Mouse (Mus musculus): ENCODE measurements around the gene Sv2c. TPM values are rescaled to one million over a fixed set of nuclear protein-coding genes. Genes with fewer than 3 reads are reported as not detected.
A peak's percentile ranks its signal among the peaks of the same experiment; 100 is the strongest.
"Not testable (repeated sequence)": the region's sequence is repeated elsewhere in the genome, so short reads cannot be mapped to it uniquely, and the experiment has no call there.

Gene Sv2c
- total RNA-seq, 2 experiments from 2014 or later: 21.3 to 34.5 TPM

DNA sequence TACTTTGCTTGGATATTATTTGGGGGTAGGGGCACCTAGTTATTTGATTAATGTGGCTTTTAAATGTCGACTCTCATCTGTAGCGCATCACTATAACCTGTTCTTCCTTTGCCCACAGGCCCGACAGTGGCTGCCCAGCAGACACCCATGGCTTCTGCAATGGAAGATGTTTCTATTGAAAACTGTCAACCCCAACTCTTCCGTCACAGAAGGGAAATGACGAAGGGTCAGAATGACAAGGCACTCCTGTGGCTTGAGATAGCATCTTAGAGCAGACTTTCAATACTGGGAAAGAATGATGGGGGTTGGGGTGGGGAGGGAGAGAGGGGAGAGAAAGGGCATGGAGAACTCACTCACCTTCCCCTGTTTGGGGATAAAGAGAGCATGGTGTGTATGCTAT lies 145.2 kb downstream of the Sv2c start:
- DNase-seq (ENCODE audit: low spot score in 2 of 2): no peak
- intact Hi-C loops (cut with DNase I): no loop called here

DNA sequence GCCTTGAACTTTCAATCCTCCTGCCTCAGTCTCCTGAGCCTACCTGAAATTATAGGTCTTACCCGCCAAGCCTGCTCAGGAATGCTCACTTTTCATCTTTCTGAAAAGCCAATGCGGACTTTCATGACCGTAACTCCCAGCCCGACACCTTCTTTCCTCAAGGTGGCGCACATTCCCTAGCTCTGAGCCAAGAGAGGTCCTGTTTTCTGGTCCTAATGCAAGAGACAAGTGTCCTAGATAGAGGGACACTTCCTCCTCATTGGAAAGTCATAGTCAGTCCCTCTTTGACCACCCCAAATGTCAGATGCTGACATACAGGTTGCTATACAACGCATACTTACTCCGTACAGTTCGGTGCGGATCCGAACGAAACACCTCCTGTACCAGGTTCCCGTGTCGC lies 146.0 kb downstream of the Sv2c start:
- intact Hi-C loops (cut with DNase I): no loop called here
- no peak for DNase-seq (ENCODE audit: low spot score in 2 of 2)

GRCm38 (mm10) chr13:95975225-95975624 lies 157.2 kb downstream of the Sv2c start:
- no peak for DNase-seq (ENCODE audit: low spot score in 2 of 2)
- intact Hi-C loops (cut with DNase I): no loop called here

DNA sequence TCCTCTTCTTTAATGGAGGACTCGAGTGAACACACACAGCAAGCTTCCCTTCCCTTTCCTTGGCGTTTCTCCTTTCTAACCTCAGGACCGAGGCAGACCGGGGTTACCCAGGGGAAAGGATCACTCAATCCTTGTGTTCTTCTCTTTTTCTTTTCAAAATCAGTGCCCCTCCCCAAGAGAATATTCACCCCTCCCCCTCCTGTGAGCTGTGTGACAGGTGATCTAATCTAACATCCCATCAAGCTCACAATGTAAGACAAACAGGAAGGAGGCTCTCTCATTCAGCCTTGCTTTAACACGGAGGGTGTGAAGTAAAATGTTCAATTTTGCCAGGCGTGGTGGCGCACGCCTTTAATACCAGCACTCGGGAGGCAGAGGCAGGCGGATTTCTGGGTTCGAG lies 158.3 kb downstream of the Sv2c start:
- DNase-seq (ENCODE audit: low spot score in 2 of 2): no peak
- intact Hi-C loops (cut with DNase I): no loop called here

GRCm38 (mm10) chr13:95973368-95973958 lies 158.9 kb downstream of the Sv2c start:
- intact Hi-C loops (cut with DNase I): no loop called here
- peak; percentile 47 to 49 for DNase-seq (ENCODE audit: low spot score in 2 of 2)

- DNase-seq (ENCODE audit: low spot score in 2 of 2); intact Hi-C loops (cut with DNase I): not testable (repeated sequence)
These were observed 164.3 kb downstream of the Sv2c start for GRCm38 (mm10) chr13:95968031-95968430.

DNA sequence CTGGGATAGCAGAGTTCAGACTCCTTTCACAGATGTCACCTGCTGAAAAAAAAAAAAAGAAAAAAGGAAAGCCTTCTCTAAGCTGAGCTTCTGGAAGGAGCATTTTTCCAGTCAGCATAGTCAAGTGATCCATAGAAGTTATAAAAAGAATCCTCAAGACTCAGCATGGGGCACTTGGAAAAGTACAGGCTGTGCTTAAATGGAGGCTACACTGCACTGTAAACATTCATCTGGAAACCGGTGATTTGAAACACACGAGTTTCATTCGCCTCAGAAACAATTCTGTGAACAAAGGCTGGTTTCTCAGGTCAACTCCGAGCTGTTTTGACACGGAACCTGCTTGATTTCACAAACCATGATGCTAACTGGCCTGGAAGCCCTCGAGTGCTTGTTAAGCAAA lies 165.6 kb downstream of the Sv2c start:
- intact Hi-C loops (cut with DNase I): no loop called here
- no peak for DNase-seq (ENCODE audit: low spot score in 2 of 2)

DNA sequence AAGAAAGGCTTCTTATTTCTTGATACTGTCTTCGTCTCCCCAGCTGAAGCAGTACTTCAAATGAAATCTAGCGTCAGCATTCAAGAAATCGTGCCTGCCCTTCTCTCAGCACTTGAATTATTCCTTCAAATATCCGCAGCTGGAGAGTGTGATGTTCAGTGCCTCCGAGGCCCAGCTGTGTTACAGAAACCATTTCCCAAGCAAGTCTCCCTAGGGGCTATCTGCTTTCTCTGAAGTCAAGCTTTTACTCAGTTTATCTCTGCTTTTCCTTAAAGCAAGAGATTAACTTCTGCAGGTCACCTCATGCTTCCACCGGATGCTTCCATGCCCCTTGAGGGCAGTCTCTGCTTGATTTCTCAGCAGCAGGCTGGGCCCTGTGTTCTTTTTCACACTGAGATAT lies 166.8 kb downstream of the Sv2c start:
- intact Hi-C loops (cut with DNase I): no loop called here
- DNase-seq (ENCODE audit: low spot score in 2 of 2): no peak

GRCm38 (mm10) chr13:95965162-95965561 lies 167.2 kb downstream of the Sv2c start:
- no peak for DNase-seq (ENCODE audit: low spot score in 2 of 2)
- intact Hi-C loops (cut with DNase I): no loop called here

- DNase-seq (ENCODE audit: low spot score in 2 of 2): no peak
- intact Hi-C loops (cut with DNase I): no loop called here
These were observed 168.2 kb downstream of the Sv2c start for GRCm38 (mm10) chr13:95964226-95964625.

GRCm38 (mm10) chr13:95963671-95964070 lies 168.7 kb downstream of the Sv2c start:
- DNase-seq (ENCODE audit: low spot score in 2 of 2): no peak
- intact Hi-C loops (cut with DNase I): no loop called here

DNA sequence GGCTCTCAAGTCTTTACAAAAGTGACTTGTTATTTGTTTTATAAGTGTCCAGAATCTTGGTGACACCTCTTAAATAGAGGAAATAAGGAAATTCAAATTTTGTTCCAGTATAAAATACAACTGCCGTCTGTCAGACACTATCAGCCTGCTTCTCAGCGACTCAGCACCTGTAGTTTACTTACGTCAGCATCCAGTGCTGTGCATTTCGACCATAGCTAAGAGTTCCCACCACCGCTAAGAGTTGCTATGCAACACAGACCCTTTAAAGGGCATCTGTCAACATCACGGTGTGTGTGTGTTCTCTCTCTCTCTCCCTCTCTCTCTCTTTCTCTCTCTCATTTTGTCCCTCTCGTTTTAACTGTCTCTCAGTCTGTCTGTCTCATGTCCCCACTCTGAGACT lies 170.5 kb downstream of the Sv2c start:
- intact Hi-C loops (cut with DNase I): no loop called here
- no peak for DNase-seq (ENCODE audit: low spot score in 2 of 2)

GRCm38 (mm10) chr13:95961191-95961791 lies 171.1 kb downstream of the Sv2c start:
- intact Hi-C loops (cut with DNase I): no loop called here
- DNase-seq (ENCODE audit: low spot score in 2 of 2): peak; percentile 62 to 71

GRCm38 (mm10) chr13:95960477-95961185 lies 171.7 kb downstream of the Sv2c start:
- intact Hi-C loops (cut with DNase I): no loop called here
- no peak for DNase-seq (ENCODE audit: low spot score in 2 of 2)

DNA sequence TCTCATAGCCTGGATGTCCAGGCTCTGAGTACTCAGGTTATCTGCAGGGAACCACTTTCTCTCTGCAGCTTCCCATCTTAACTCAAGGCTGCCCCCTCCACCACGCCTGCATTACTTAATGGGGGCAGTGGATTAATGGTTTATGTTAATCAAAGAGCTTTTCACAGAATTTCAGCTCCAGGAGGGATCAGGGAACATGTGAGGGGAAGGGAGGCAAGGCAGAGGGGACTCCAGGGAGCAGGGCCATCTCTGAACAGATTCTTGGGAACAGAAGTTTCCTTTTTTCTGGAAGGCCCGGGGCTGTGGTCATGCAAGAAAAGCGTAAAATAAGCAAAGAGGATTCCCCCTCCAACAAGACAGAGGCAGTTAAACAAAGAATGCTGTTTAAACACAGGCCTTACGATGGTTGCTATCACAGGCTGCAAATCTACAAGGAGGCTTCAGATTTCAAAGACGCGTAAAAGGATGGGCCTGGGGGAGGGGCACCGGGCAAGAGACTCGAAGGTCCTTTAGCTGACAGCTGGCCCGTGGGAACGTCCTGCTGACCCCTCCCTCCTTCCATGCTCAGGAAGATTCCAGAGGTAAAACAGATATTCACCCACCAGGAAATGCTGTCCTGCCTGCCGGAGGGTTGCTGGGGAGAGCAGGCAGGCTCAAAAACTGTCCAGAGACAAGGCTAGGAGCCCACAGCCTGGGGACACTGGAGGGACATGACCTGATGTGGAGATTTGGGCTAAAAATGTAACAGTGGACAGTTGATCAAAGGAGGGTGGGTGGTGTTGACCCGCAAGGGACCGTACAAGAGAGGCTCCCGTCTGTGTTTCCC lies 172.5 kb downstream of the Sv2c start:
- DNase-seq (ENCODE audit: low spot score in 2 of 2): no peak
- intact Hi-C loops (cut with DNase I): loop anchor here (10.0 kb wide), 1 partner anchor 65 kb away; the partner anchor contains the start of gene Iqgap2

DNA sequence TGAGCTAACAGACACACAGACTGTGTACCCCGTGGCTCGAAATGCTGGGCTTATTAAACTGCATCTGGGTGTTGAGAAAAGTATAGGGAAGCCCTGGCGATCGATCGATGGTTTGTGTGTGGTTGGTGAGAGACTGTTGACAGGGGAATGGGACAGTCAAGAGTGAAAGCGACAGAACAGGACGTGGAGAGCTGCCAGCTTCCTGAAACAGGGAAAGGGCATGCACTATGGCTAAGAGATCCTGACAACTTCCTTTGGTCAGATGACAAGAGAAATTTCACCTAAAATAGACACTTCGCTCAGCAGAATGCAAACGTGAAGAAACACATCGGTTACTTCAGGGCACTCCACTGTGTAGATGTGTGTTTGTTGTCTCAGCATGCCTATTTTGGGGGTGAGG lies 175.2 kb downstream of the Sv2c start:
- DNase-seq (ENCODE audit: low spot score in 2 of 2): no peak
- intact Hi-C loops (cut with DNase I): loop anchor here (10.0 kb wide), 1 partner anchor 62 kb away; the partner anchor contains the start of gene Iqgap2

- intact Hi-C loops (cut with DNase I): loop anchor here (10.0 kb wide), 1 partner anchor 62 kb away; the partner anchor contains the start of gene Iqgap2
- DNase-seq (ENCODE audit: low spot score in 2 of 2): no peak
These were observed 176.0 kb downstream of the Sv2c start for GRCm38 (mm10) chr13:95956327-95956781.

GRCm38 (mm10) chr13:95955204-95955603 lies 177.2 kb downstream of the Sv2c start:
- intact Hi-C loops (cut with DNase I): loop anchor here (10.0 kb wide), 1 partner anchor 60 kb away; the partner anchor contains the start of gene Iqgap2

GRCm38 (mm10) chr13:95953636-95954035 lies 178.7 kb downstream of the Sv2c start:
- DNase-seq (ENCODE audit: low spot score in 2 of 2): no peak
- intact Hi-C loops (cut with DNase I): loop anchor here (5.0 to 10.0 kb wide), 2 partner anchors 59 to 211 kb away; partner anchors contain the start of gene Iqgap2

More at GRCm38 (mm10) chr13:95955204-95955603, 177.2 kb downstream of the Sv2c start:
- no peak for DNase-seq (ENCODE audit: low spot score in 2 of 2)

DNA sequence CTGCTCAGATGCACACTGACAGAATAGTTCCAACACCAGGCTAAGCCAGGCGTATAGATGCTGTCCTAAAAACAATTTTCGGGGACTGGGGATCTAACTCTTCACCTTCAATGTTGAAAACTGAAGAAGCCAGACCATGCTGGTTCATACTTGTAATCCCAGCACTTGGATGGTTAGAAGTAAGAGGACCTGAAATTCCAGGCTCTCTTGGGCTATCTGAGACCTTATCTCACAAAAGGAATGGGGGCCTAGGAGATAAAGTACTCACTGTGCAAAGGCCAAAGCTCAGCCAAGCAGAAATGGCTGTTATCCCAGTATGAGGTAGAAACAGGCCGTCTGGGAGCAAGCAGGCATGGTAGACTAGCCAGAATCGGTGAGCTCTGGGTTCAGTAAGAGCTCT lies 180.1 kb downstream of the Sv2c start:
- intact Hi-C loops (cut with DNase I): loop anchor here (5.0 to 10.0 kb wide), 2 partner anchors 57 to 210 kb away; partner anchors contain the start of gene Iqgap2
- no peak for DNase-seq (ENCODE audit: low spot score in 2 of 2)

All from left cerebral cortex, postnatal 36 days (tissue).